ENCODE assay signal across 8 mouse cellular contexts in the genomic region with DNA sequence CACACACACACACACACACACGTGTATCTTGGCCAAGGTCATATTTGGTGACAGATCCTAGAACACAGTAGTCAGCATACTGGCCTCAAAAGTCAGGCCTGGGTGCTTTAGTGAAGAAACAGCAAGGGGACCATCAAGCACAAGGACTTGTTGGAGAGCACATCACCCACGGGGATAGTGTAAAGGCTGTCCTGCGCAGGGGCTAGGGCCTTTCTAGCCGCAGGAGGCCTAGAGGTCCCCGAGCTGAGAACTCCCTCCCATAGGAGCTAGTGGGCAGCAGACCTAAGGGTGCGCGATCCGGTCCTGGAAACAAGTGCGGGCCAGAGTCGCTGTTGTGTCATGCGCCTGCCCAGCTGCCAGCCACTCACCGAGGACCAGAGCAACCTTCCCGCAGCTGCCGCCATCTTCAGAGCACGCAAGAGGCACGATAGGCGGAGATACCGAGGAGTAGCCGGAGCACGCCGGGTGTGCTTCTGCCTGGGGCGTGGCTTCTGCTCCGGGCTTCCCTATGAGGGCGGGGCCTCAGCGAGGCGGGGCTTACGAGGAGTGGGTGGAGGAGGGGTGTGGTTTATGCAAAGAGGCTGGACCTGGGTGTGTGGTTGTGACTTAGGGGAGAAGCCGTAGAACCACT. TPM values are rescaled to one million over a fixed set of nuclear protein-coding genes. Genes with fewer than 3 reads are reported as not detected.
DNase-seq lines count a peak whose midpoint lies in the region; ATAC-seq and TF ChIP-seq lines count a peak whose summit lies in the region.

A gene (minus strand): TSS at position 493 of the 631 bp plus-strand sequence.

- H3K27ac ChIP-seq in embryonic facial prominence, embryonic 13.5 days: peak within 1 kb of the TSS; percentile 60
- H3K27ac ChIP-seq in heart, adult 2 months: peak within 1 kb of the TSS; percentile 91
- H3K27ac ChIP-seq in limb, embryonic 13.5 days: peak within 1 kb of the TSS; percentile 70
- peak within 1 kb of the TSS; percentile 80 for H3K27ac ChIP-seq in midbrain, embryonic 16.5 days (ENCODE audit: low read length)

- H3K79me2 ChIP-seq in heart, adult 2 months (replicated peaks; ENCODE audit: control insufficient read depth, insufficient read depth, low read length): no peaks in the 10 kb centered on the region

- H3K27me3 ChIP-seq in embryonic facial prominence, embryonic 13.5 days: no peaks in the 10 kb centered on the region
- H3K27me3 ChIP-seq in heart, adult 2 months (ENCODE audit: control insufficient read depth, insufficient read depth, low read length): no peaks in the 10 kb centered on the region
- H3K27me3 ChIP-seq in limb, embryonic 13.5 days: no peaks in the 10 kb centered on the region
- no peaks in the 10 kb centered on the region for H3K27me3 ChIP-seq in midbrain, embryonic 16.5 days (ENCODE audit: control insufficient read depth, insufficient read depth, low read depth, low read length)

- H3K9me3 ChIP-seq in embryonic facial prominence, embryonic 13.5 days: no peaks in the 10 kb centered on the region
- H3K9me3 ChIP-seq in limb, embryonic 13.5 days: no peaks in the 10 kb centered on the region
- H3K9me3 ChIP-seq in midbrain, embryonic 16.5 days (replicated peaks; ENCODE audit: control insufficient read depth, low read length, poor library complexity, severe bottlenecking): no peaks in the 10 kb centered on the region

- H3K4me1 ChIP-seq in embryonic facial prominence, embryonic 13.5 days: peaks cover 13% of the 10 kb centered on the region
- no peaks in the 10 kb centered on the region; the same call in none of the 2 replicates for H3K4me1 ChIP-seq in heart, adult 2 months (ENCODE audit: control insufficient read depth, insufficient read depth, low read length)
- peaks cover 7% of the 10 kb centered on the region; the same call in 1 of the 2 replicates for H3K4me1 ChIP-seq in limb, embryonic 13.5 days
- H3K4me1 ChIP-seq in midbrain, embryonic 16.5 days (ENCODE audit: control insufficient read depth, insufficient read depth, low read length): peaks cover 4% of the 10 kb centered on the region; the same call in 1 of the 2 replicates

- H3K9ac ChIP-seq in embryonic facial prominence, embryonic 13.5 days: peak within 1 kb of the TSS; percentile 80
- H3K9ac ChIP-seq in heart, adult 2 months (ENCODE audit: low read depth, low read length): peak within 1 kb of the TSS; percentile 90
- peak within 1 kb of the TSS; percentile 77 for H3K9ac ChIP-seq in limb, embryonic 13.5 days
- H3K9ac ChIP-seq in midbrain, embryonic 16.5 days (ENCODE audit: low read depth, low read length): peak within 1 kb of the TSS; percentile 78

- 0 out of 2 replicates have a peak, but pooled peaks have one; percentile 64 for TF ChIP-seq EP300 in heart, adult 2 months (IDR thresholded peaks at IDR 0.05; ENCODE audit: insufficient read depth, low read depth, low read length)

- TF ChIP-seq CTCF in heart, adult 2 months (IDR thresholded peaks at IDR 0.05): peak; percentile 44

- ATAC-seq in embryonic facial prominence, embryonic 13.5 days (ENCODE audit: insufficient number of reproducible peaks, insufficient read depth, low FRiP score, low TSS enrichment, low read depth): peak; percentile 96
- peak; percentile 98 for ATAC-seq in limb, embryonic 13.5 days (ENCODE audit: low FRiP score, low read depth)
- peak; percentile 98 for ATAC-seq in midbrain, embryonic 16.5 days

- DNase-seq in 3134 (ENCODE audit: extremely low read depth, insufficient read length, low spot score): peak; percentile 96
- DNase-seq in adrenal gland, postnatal 36 days: peak; percentile 98
- DNase-seq in heart, adult 2 months: peak; percentile 98
- peak; percentile 97 to 98 for DNase-seq in kidney, adult 8-10 months
- DNase-seq in spleen, postnatal 10 days (ENCODE audit: low spot score in 2 of 2): peak; percentile 98 to 99

- WGBS in embryonic facial prominence, embryonic 13.5 days: 0% methylated on average over 28 of the region's 28 CpGs
- under 1% methylated on average over 28 of the region's 28 CpGs for WGBS in heart, adult 2 months
- WGBS in limb, embryonic 13.5 days: 0% methylated on average over 28 of the region's 28 CpGs
- WGBS in midbrain, embryonic 16.5 days: 0% methylated on average over 28 of the region's 28 CpGs

- TF ChIP-seq POLR2A in heart, adult 2 months (IDR thresholded peaks at IDR 0.05; ENCODE audit: insufficient read depth, low read depth, low read length): peak; percentile 93

- H3K4me3 ChIP-seq in embryonic facial prominence, embryonic 13.5 days: peak within 1 kb of the TSS; percentile 67
- H3K4me3 ChIP-seq in heart, adult 2 months: peak within 1 kb of the TSS; percentile 73
- H3K4me3 ChIP-seq in limb, embryonic 13.5 days: peak within 1 kb of the TSS; percentile 69
- H3K4me3 ChIP-seq in midbrain, embryonic 16.5 days (ENCODE audit: low read depth, low read length): peak within 1 kb of the TSS; percentile 54

- intact Hi-C loops in heart, adult 2 months (cut with DNase I): loop anchor here (5.0 kb wide), 1 partner anchor 263 kb away; no protein-coding TSS in a partner anchor

- H3K4me2 ChIP-seq in embryonic facial prominence, embryonic 13.5 days: peak within 1 kb of the TSS; percentile 67
- peak within 1 kb of the TSS; percentile 76 for H3K4me2 ChIP-seq in limb, embryonic 13.5 days (replicated peaks)
- peak within 1 kb of the TSS; percentile 70 for H3K4me2 ChIP-seq in midbrain, embryonic 16.5 days (ENCODE audit: low read length)

- peaks cover 19% of the 10 kb centered on the region for H3K36me3 ChIP-seq in embryonic facial prominence, embryonic 13.5 days
- peaks cover 14% of the 10 kb centered on the region for H3K36me3 ChIP-seq in heart, adult 2 months (ENCODE audit: control insufficient read depth, insufficient read depth, low read length)
- peaks cover 12% of the 10 kb centered on the region for H3K36me3 ChIP-seq in limb, embryonic 13.5 days
- peaks cover 2% of the 10 kb centered on the region; the same call in 1 of the 2 replicates for H3K36me3 ChIP-seq in midbrain, embryonic 16.5 days (ENCODE audit: control insufficient read depth, insufficient read depth, low read length)

RNA-seq across cellular contexts. Expression of the gene that starts here (rescaled TPM):
- total RNA-seq in adrenal gland, postnatal 36 days (2021): 100 to 1,000 TPM; 854 to 863 TPM
- polyA plus RNA-seq in embryonic facial prominence, embryonic 13.5 days (2015; fragmentation: Nextera tagmentation; extraction: Ambion mirVana): 104 and 105 TPM in 2 replicates
- total RNA-seq in heart, adult 2 months (2021): 100 to 1,000 TPM; 353 to 407 TPM
- polyA plus RNA-seq in heart, adult 2 months (2012; rRNA removed): 450 and 687 TPM in 2 replicates
- polyA plus RNA-seq in limb, embryonic 13.5 days (2015; fragmentation: Nextera tagmentation; extraction: Ambion mirVana): 96.5 and 98.4 TPM in 2 replicates
- polyA plus RNA-seq in midbrain, embryonic 16.5 days (2015; fragmentation: Nextera tagmentation; extraction: Ambion mirVana): 94.1 and 106 TPM in 2 replicates

Comparison
In these comparisons a context has a peak if more than half of its experiments do, and no peak if none do; other contexts are left out.
1. Peak in every context shown above with its lines: DNase-seq, ATAC-seq, H3K4me3 ChIP-seq and H3K27ac ChIP-seq.